Mouse (Mus musculus): ENCODE data around the gene Prkcg.

Prkcg gene

DNA sequence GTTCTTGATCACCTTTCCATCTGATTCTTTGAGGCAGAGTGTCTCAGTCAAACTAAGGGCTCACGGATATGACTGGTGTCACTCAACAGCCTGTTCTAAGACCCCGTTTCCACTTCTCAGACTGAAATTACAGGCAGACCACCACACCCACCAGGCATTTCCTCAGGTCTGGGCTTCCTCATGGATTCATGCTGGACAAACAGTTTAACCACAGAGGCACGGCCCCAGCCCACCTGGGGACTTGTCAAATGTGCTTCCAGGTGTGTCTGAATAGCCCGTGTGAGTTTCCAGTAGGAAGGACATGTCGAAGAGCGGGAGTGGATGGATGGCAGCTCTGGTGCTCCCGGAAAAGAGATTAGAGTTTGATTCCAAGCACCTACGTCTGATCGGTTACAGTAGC, 60.8 kb downstream of the Prkcg start:
- ATAC-seq (ENCODE audit: insufficient number of reproducible peaks, low FRiP score, low TSS enrichment): no peak

DNA sequence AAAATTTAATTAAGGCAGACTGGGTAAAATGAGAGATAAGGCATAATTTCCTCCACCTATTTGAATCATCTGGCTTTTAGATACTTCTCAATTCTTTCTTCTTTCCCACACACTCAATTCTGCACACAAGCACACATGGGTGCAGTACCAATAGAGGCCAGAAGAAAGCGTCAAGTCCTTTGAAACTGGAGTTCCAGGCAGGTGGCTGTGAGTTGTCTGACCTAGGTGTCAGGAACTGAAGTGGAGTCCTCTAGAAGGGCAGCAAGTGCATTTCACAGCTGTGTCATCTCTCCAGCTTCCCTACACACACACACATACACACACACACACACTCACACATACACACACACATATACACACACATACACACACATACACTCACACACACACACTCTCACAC, 62.6 kb downstream of the Prkcg start:
- no peak for ATAC-seq (ENCODE audit: insufficient number of reproducible peaks, low FRiP score, low TSS enrichment)

DNA sequence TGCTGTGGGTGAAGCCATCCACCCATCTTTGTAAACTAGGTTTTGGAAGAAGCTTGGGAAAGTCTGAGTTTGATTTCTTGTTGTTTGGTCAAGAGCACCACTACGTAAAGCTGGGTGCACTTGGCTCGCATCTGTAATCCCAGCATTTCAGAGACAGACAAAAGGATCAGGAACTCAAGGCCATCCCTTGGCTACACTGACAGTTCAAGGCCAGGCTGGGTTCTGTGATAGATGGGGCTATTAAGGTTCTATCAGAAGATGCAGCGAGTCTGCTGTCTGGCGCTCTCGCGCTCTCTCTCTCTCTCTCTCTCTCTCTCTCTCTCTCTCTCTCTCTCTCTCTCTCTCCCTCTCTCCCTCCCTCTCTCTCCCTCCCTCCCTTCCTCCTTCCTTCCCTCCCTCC, 65.9 kb downstream of the Prkcg start:
- ATAC-seq (ENCODE audit: insufficient number of reproducible peaks, low FRiP score, low TSS enrichment): no peak

DNA sequence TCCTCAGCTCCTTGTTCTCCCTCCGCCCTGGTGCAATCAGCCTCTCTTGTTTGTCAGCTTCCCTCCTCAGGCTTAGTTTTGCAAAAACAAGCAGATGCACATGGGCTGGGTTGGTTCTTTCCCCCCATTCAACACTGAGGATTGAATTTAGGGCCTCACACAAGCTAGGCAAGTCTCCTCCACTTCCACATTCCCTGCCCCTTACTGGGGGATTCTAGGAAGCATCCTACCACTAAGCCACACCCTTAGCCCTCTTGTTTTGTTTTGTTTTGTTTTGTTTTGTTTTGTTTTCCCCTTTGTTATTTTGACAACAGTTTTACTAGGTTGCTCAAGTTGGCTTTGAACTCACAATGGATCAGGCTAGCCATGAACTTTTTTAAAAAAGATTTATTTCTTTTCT, 71.7 kb downstream of the Prkcg start:
- ATAC-seq (ENCODE audit: insufficient number of reproducible peaks, low FRiP score, low TSS enrichment): no peak

DNA sequence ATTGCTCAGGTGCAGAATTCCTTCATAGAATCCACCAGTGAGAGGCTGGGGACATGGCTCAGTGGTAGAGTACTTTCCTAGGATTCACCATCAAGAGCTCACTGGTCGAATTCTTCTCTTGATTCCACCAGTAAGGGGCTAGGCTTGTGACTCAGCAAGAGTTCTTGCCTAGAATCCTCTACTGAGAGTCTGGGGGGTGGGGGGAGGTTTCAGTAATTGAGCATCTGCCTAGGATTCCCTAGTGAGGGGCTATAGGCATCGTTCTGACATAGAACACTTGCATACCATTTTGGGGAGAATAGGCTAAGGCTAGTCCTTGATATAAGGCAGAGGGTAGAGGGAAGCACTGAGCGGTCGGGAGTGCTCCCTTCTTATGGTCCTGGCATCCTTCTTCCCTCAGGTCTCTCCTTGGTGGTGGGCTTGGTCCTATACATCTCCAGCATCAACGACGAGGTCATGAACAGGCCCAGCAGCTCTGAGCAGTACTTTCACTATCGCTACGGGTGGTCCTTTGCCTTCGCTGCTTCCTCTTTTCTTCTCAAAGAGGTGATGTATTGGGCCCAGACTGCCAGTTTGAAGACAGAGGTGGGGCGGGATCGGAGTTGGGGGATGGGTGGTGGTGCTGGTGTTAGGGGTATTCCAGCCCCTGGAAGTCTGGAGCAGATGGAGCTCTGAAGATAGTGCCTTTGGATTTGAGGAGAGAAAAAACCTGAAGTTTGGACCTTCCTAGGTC, 76.7 kb downstream of the Prkcg start:
- ATAC-seq (ENCODE audit: insufficient number of reproducible peaks, low FRiP score, low TSS enrichment): no peak

DNA sequence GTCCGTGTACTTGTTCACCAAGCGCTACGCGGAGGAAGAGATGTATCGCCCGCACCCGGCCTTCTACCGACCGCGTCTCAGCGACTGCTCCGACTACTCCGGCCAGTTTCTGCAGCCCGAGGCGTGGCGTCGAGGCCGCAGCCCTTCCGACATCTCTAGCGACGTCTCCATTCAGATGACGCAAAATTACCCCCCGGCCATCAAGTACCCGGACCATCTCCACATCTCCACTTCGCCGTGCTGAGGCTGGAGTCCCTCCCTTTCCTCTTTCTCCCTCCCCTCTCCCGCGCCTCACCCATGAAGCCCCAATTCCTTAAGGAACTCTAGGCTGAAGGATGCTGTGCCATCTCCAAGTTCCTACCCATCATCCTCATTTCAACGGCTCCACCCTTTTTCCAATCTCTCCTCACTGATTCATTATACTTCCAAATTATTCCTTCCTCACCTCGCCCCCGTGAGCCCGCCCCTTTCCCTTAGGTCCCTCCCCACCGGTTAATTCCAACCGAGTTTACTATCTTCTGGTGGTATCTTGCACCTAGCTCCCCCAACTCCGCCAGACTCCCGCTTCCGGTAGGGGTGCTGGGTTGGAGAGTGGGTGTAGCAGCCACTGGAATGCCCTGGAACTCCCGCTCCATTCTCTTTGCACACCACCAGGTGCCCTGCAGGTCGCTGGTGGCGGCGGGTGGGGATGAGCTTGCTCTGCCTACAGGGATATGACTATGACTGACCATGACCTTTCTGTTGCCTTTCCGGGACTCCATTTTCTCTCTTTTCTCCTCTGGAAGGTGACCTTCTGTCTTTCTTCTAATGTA, 77.9 kb downstream of the Prkcg start:
- ATAC-seq (ENCODE audit: insufficient number of reproducible peaks, low FRiP score, low TSS enrichment): no peak

DNA sequence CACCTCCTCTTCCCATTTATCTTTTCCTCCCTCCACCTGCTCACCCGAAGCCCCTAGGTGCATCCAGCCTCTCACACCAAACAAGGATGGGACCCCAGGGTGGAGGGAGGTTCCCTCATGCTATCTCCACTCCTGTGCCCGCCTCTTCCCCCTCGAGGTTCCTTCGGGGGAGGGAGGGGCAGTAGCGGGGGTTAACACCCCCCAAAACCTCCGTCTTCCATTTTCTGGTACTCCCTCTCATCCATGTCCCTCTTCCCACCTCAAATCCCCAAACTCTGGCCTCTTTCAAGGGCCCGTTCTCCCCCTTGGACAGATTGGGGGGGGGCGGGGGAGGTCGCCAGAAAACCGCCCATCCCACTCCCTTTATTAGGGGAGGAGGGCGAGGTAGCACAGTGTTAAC, 78.6 kb downstream of the Prkcg start:
- ATAC-seq (ENCODE audit: insufficient number of reproducible peaks, low FRiP score, low TSS enrichment): no peak

DNA sequence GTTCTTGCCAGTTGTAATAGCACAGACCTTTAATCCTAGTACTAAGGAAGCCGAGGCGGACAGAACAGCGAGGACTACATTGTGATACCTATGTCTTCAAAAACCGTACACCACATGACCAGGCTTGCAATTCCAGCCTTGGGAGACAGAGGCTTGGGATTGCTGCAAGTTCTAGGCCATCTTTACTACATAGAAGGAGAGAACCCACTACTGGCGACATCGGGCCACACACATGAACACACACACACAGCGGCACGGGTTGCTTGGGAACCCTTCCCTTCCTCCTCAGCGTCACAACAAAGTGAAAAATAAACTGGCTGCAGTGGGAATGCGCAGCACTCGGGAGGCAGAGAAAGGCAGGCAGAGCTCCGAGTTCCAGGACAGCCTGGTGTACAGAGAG, 79.3 kb downstream of the Prkcg start:
- ATAC-seq (ENCODE audit: insufficient number of reproducible peaks, low FRiP score, low TSS enrichment): no peak

DNA sequence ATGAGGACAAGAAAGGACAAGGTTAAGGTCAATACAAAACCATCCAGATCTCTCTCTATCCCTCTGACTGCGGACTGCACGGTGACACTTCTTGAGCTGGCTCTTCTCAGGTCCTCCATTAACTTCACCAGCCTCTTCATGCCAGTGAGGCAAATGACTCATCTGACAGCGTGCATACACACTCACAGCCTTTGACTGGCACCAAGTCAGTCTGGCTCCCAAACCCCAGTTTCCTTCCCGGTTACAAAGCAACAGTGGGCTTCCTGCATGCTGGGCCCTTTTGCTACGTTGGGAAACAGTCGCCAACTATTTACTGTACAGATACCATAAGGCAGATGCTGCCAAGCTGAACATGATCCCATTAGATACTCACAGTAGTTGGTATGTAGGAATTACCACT, 80.2 kb downstream of the Prkcg start:
- ATAC-seq (ENCODE audit: insufficient number of reproducible peaks, low FRiP score, low TSS enrichment): no peak

DNA sequence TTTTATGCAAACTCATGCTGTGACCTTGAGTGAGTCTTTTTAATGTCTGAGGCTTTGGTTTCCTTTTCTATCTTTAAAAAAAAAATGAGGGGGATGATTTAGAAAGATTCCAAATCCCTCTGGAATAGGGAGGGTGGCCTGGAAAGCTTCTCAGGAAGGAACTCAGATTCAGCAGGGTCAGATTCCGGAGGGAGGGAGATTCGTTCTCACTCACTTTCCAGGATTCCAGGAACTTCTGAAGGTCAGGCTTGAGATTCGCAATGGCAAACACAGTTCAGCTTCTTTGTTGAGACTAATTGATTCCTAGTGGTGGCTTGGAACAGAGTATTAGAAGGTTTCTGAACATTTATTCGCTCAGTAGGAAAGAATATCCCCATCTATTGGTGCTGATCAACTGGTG, 81.4 kb downstream of the Prkcg start:
- ATAC-seq (ENCODE audit: insufficient number of reproducible peaks, low FRiP score, low TSS enrichment): no peak

DNA sequence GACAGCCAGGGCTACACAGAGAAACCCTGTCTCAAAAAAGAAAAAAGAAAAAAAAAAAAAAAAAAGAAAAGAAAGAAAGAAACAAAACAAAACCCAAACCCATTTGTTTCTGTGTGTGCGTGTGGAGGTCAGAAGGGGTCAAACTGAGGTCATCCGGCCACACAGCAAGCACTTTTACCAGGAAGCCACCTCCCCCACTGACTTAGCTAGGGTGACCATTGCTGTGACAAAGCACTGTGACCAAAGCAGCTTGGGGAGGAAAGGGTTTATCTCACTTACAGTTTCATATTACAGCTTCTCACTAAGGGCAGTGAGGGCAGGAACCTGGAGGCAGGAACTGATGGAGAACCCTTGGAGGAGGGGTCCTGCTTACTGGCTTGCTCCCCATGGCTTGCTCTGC, 83.4 kb downstream of the Prkcg start:
- ATAC-seq (ENCODE audit: insufficient number of reproducible peaks, low FRiP score, low TSS enrichment): no peak

DNA sequence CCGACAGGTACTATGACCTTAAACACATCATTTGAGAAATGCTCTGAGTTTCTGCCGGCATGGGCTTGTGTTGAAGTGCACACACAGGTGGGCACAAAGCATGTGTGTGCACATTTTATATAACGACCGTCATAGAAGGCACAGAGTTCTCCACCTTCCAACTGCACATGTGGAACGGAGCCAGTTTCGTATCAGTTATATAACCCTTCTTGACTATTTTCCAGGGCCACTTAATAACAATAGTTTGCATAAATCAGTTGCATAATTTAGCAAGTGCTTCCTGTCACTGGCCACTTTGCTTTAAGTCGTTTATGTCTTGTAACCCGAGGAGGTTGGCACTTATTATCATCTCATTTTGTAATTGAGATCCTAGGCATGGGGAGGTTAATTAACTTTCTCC, 84.8 kb downstream of the Prkcg start:
- ATAC-seq (ENCODE audit: insufficient number of reproducible peaks, low FRiP score, low TSS enrichment): no peak

DNA sequence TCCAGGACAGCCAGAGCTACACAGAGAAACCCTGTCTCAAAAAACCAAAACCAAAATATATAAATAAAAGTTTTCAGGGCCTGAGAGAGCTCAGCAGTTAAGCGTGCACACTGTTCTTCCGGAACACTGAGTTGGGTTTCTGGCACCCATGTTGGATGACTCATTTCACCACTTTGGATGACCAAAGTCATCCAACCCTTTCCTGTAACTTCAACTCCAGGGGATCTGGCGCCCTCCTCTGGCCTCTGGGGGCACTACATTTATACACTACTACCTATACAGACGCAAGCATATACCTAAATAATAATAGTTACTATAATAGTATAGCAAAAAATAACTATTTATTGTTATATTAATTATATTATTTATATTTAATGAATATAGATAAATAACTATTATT, 87.9 kb downstream of the Prkcg start:
- no peak for ATAC-seq (ENCODE audit: insufficient number of reproducible peaks, low FRiP score, low TSS enrichment)

Measured in cerebellum, adult (tissue).